Mouse (Mus musculus) limb, embryonic 10.5 days (tissue): ENCODE data around the gene Syt7. TPM values are rescaled to one million over a fixed set of nuclear protein-coding genes. Genes with fewer than 3 reads are reported as not detected.

Experiments used
- DNase-seq: peaks from one replicate; pipeline ENCODE4 v3.0.0-alpha.2; 2017; ENCODE audit warnings: low spot score
- H3K27ac ChIP-seq: fragments of 300-500 bp; sonication (generic); 2 replicates; pipeline ENCODE4 v1.5.1; 2016; ENCODE audit warnings: mild to moderate bottlenecking
- H3K27me3 ChIP-seq: fragments of 300-500 bp; sonication (generic); 2 replicates; pipeline ENCODE4 v1.6.1; 2016; ENCODE audit warnings: low read depth, mild to moderate bottlenecking; ENCODE audit not compliant: poor library complexity, severe bottlenecking
- H3K36me3 ChIP-seq: fragments of 300-500 bp; sonication (generic); 2 replicates; pipeline ENCODE4 v1.6.1; 2016; ENCODE audit warnings: mild to moderate bottlenecking, moderate library complexity
- H3K4me1 ChIP-seq: fragments of 300-500 bp; sonication (generic); 2 replicates; pipeline ENCODE4 v1.6.1; 2016
- H3K4me3 ChIP-seq: fragments of 300-500 bp; sonication (generic); 2 replicates; pipeline ENCODE4 v1.5.1; 2016; ENCODE audit warnings: mild to moderate bottlenecking, moderate library complexity
- H3K9me3 ChIP-seq: fragments of 300-500 bp; sonication (generic); replicated peaks from 2 replicates; pipeline ENCODE4 v1.6.1; 2016; ENCODE audit warnings: mild to moderate bottlenecking
- WGBS: fragments of 180-500 bp; shearing (Covaris S2); methylation state at CpG from one replicate; pipeline ENCODE4 v1.1.7; 2016; 5-methylcytosine and 5-hydroxymethylcytosine counted together
- polyA plus RNA-seq: library from polyadenylated mRNA; unstranded; fragments of >200 nt; fragmentation: Nextera tagmentation; extraction: Ambion mirVana; gene quantifications from 2 replicates; pipeline ENCODE4 v1.2.1, GENCODE M21; 2016

Syt7 gene
- polyA plus RNA-seq, result 0.33 and 0.41 TPM in 2 replicates

DNA sequence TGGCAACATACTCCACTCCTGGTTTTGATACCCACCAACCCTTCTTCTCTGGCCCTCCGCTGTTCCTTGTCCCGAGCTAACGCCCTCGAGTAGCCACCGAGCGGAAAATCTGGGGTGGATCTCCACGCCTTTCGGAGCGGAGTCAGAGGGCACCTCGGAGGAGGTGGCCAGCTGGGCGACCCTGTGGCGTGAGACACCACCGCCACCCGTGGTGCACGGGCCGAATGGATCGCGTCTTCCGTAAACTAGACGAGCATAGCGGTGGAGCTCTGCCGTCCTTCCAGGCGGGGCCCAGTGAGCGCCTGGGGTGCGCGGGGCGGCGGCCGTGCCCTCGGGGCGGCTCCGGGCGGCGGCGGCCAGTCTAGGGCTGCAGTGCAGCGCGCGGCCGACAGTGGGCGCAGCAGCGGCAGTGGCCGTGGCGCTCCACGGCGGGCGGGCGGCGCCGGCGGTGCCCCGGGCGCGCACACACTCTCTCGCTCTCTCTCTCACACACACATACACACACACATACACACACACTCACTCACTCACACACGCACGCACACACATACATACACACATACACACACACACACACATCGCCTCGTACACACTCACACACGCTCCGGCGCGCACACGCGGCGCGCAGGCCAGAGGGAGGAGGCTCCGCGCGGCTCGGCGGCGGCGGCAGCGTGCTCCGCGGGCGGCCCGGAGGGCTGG is at the start of gene Syt7:
Gene Syt7, plus strand, starts transcription at position 476 of the 699 bp plus-strand sequence.
- WGBS, result 4% methylated on average over 74 of the region's 78 CpGs
- no peaks in the 10 kb centered on the region for H3K9me3 ChIP-seq
- peak within 1 kb of the TSS; percentile 78 for H3K27ac ChIP-seq
- peak within 1 kb of the TSS; percentile 66 for H3K4me3 ChIP-seq
- peaks cover 87% of the 10 kb centered on the region for H3K27me3 ChIP-seq
- peaks cover 25% of the 10 kb centered on the region for H3K4me1 ChIP-seq
- no peaks in the 10 kb centered on the region for H3K36me3 ChIP-seq
- DNase-seq, result peak; percentile 96

GRCm38 (mm10) chr19:10339271-10339670 is 49.6 kb upstream of the Syt7 start:
- H3K27ac ChIP-seq, result no peak overlapping the region
- 21% methylated on average over 5 of the region's 5 CpGs for WGBS
- H3K4me3 ChIP-seq, result no peak overlapping the region
- H3K27me3 ChIP-seq, result peaks cover 66% of the 10 kb centered on the region
- H3K36me3 ChIP-seq, result no peaks in the 10 kb centered on the region
- H3K4me1 ChIP-seq, result peaks cover 26% of the 10 kb centered on the region
- no peaks in the 10 kb centered on the region for H3K9me3 ChIP-seq
- no peak for DNase-seq

DNA sequence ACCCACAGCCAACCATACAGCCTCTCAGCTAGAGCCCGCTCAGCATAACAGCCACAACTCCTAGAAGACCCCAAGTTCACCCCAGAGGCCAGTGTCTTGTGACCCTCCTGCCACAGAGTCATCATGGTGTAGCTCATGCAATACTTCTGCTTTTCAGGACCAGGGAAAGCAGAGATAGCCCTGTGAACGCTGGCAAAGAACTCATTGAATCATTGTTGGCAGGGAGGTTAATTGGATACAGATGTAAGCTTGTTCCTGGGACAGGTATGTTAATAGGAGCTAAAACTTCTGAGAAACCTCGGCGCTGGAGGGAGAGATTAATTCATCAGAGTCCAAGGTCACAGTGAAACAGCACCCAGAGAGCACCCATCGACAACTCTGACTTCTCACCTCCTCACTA is 48.2 kb upstream of the Syt7 start:
- no peak overlapping the region for H3K27ac ChIP-seq
- peaks cover 26% of the 10 kb centered on the region for H3K4me1 ChIP-seq
- no peaks in the 10 kb centered on the region for H3K9me3 ChIP-seq
- no peak for DNase-seq
- 18% methylated on average over 5 of the region's 5 CpGs for WGBS
- peaks cover 77% of the 10 kb centered on the region for H3K27me3 ChIP-seq
- no peaks in the 10 kb centered on the region for H3K36me3 ChIP-seq
- H3K4me3 ChIP-seq, result no peak overlapping the region

DNA sequence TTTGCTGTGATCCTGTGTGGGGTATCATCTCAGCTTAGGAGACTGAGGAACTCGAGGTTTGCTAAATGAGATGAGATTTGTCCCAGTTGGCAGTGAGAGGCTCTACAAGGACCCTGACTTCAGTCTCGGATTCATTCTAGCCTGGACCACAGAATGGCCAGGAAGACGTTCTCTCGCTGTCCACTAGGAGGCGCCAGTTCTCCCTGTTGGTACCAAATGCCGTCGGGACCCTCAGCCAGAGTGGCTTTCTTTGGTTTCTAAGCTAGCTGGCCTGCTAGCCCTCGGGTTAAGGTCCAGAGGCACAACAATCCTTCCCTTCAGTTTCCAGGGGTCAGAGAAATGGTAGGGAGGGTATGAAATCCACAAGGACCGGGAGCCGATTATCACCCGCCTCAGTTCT is 47.7 kb upstream of the Syt7 start:
- Histone ChIP-seq H3K4me1 (peaks cover 30% of the 10 kb centered on the region), H3K9me3 (no peaks in the 10 kb centered on the region), H3K27ac (no peak overlapping the region), H3K36me3 (no peaks in the 10 kb centered on the region), H3K4me3 (no peak overlapping the region), H3K27me3 (peaks cover 81% of the 10 kb centered on the region)
- 18% methylated on average over 11 of the region's 11 CpGs for WGBS
- DNase-seq, result peak; percentile 84

DNA sequence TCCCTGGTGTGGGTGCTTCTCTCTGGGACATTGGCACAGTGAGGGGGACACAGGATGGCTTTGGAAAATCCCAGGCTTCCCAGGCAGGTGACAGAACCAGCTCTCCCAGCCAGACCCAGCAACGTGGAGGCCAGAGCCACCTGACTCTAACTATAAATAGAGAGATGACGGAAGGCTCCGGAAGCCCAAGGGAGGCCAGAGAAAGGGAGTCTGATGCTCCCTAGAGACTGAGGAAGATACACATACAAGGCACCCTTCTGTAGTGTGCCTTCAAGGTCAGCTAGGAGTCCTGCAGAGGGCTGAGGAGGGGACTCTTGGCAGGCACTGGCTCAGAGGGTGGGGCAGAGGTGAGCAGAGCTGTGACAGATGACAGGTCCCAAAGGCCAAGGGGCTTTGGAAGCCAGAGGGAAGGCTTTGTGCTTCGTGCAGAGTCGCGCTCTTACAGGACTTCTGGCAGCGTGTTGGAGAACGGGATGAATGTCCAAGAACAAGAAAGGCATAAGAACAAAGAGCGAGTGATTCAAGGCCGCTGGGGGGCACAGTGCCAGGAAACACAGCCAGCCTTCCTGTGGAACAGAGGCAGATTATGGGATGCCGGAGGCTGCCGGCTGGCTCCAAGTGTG is 47.0 kb upstream of the Syt7 start:
- Histone ChIP-seq H3K36me3 (no peaks in the 10 kb centered on the region), H3K4me1 (peaks cover 28% of the 10 kb centered on the region), H3K27ac (no peak overlapping the region), H3K4me3 (no peak overlapping the region), H3K9me3 (no peaks in the 10 kb centered on the region), H3K27me3 (peaks cover 81% of the 10 kb centered on the region)
- DNase-seq, result no peak
- WGBS, result 80% methylated on average over 12 of the region's 12 CpGs

DNA sequence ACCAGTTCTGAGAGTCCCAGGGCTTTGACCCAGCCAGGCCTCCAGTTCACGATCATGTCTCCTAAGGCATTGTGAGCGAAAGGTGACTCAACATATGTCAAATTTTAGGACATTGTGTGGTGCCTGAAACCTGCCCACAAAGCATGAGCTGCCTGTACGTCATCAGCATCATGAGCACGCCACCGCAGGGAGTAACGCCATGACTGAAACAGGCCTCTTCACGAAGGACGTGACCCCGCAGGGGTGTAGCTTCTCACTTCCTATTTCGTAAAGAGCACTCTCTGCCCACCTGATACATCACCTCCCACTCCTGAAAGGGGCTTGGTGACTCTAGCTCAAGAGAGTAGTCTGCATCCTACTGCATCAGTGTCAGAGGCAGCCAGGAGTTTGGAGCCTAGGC is 45.0 kb upstream of the Syt7 start:
- Histone ChIP-seq H3K27ac (no peak overlapping the region), H3K4me3 (no peak overlapping the region), H3K36me3 (no peaks in the 10 kb centered on the region), H3K27me3 (peaks cover 61% of the 10 kb centered on the region), H3K9me3 (no peaks in the 10 kb centered on the region), H3K4me1 (peaks cover 27% of the 10 kb centered on the region)
- no peak for DNase-seq
- WGBS, result 81% methylated on average over 10 of the region's 10 CpGs

DNA sequence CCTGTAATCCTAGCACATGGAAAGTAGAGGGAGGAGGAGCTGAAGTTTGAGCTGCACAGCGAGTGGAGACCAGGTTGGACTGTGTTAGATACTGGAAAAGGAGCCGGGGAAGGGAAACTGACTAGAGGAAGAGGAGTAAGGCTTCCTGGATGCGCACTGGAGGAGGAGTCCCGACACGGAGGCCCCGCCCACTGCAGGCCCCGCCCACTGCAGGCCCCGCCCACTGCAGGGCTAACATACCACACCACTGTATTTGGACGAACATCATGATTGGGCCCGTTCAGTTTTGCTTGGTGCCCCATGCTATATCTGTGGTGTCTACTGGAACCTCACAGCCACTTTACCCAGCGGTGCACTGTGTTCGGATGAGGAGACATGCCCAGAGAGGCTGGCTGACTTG is 43.2 kb upstream of the Syt7 start:
- no peak overlapping the region for H3K4me3 ChIP-seq
- no peaks in the 10 kb centered on the region for H3K36me3 ChIP-seq
- peaks cover 15% of the 10 kb centered on the region for H3K4me1 ChIP-seq
- no peaks in the 10 kb centered on the region for H3K9me3 ChIP-seq
- WGBS, result 38% methylated on average over 12 of the region's 12 CpGs
- DNase-seq, result no peak
- no peak overlapping the region for H3K27ac ChIP-seq
- peaks cover 46% of the 10 kb centered on the region for H3K27me3 ChIP-seq

GRCm38 (mm10) chr19:10347628-10348273 is 41.1 kb upstream of the Syt7 start:
- no peaks in the 10 kb centered on the region for H3K36me3 ChIP-seq
- H3K27me3 ChIP-seq, result peaks cover 35% of the 10 kb centered on the region
- no peaks in the 10 kb centered on the region for H3K9me3 ChIP-seq
- 67% methylated on average over 5 of the region's 5 CpGs for WGBS
- H3K4me3 ChIP-seq, result no peak overlapping the region
- peaks cover 6% of the 10 kb centered on the region for H3K4me1 ChIP-seq
- no peak overlapping the region for H3K27ac ChIP-seq
- no peak for DNase-seq

DNA sequence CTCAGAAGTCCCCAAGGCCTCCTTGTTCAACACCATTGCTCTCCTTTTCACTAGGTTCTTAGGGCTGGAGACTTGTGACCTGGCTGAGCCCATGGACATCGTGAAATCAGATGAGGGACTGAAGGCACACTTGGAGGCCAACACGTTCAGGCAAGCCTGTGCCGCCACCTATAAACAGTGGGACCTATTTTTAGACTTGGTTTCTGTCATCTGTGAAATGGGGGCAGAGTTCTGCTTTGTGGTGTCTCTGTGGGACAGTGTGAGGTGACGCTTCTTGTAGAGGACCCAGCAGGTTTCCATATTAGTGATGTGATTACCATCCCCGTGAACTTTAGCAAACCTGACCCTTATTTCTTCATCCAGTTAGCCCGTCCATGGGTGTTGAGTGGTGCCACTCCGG is 36.7 kb upstream of the Syt7 start:
- DNase-seq, result no peak
- Histone ChIP-seq H3K4me3 (no peak overlapping the region), H3K4me1 (peaks cover 6% of the 10 kb centered on the region), H3K27me3 (peaks cover 8% of the 10 kb centered on the region), H3K27ac (no peak overlapping the region), H3K9me3 (no peaks in the 10 kb centered on the region), H3K36me3 (no peaks in the 10 kb centered on the region)
- WGBS, result 87% methylated on average over 7 of the region's 7 CpGs

- Histone ChIP-seq H3K27me3 (peaks cover 18% of the 10 kb centered on the region), H3K4me1 (peaks cover 9% of the 10 kb centered on the region), H3K36me3 (no peaks in the 10 kb centered on the region), H3K9me3 (no peaks in the 10 kb centered on the region), H3K27ac (no peak overlapping the region), H3K4me3 (no peak overlapping the region)
- no peak for DNase-seq
- WGBS, result 70% methylated on average over 2 of the region's 2 CpGs
Measured at GRCm38 (mm10) chr19:10354830-10355229, 34.1 kb upstream of the Syt7 start.

DNA sequence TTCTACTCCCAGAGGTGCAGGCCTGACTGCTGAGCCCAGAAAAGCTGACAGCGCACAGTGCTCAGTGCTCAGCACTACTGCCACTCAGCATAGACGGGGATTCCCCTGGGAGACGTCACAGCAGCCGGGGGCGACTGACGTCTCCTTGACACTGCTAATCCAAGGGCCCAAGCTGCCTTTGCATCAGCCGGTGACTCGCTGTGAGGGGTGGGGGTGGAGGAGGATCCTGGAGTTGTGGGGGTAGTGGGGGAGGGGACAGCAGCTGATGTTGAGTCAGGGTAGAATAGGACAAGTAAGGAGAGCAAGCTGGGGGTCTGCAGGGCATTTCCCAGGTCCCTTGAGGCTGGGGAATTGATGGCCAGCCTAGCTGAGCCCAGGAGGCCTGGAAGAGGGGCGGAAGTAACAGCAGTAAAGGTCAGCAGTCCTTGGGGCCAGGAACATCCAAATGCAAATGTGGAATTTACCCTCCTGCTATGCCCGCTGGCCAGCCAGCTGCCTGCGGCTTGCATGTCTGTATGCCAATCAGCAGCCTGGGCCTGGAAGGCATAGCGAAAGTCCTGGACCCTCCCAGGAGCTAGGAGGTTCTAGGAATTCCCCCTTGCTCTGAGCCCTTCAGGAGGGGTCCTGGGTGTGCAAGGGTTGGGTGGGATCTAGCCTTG is 31.9 kb upstream of the Syt7 start:
- Histone ChIP-seq H3K36me3 (no peaks in the 10 kb centered on the region), H3K4me1 (peaks cover 9% of the 10 kb centered on the region), H3K9me3 (no peaks in the 10 kb centered on the region), H3K4me3 (no peak overlapping the region), H3K27ac (no peak overlapping the region), H3K27me3 (peaks cover 18% of the 10 kb centered on the region)
- WGBS, result 11% methylated on average over 12 of the region's 12 CpGs
- no peak for DNase-seq

- peaks cover 26% of the 10 kb centered on the region for H3K27me3 ChIP-seq
- 82% methylated on average over 8 of the region's 8 CpGs for whole genome bisulfite sequencing
- no peak overlapping the region for H3K4me3 ChIP-seq
- no peak overlapping the region for H3K27ac ChIP-seq
- peaks cover 24% of the 10 kb centered on the region for H3K4me1 ChIP-seq
- H3K9me3 ChIP-seq, result no peaks in the 10 kb centered on the region
- no peak for DNase-seq
- no peaks in the 10 kb centered on the region for H3K36me3 ChIP-seq
Measured at GRCm38 (mm10) chr19:10359105-10359946, 29.6 kb upstream of the Syt7 start.
